ENCODE assay signal across 8 mouse cellular contexts in the genomic region with DNA sequence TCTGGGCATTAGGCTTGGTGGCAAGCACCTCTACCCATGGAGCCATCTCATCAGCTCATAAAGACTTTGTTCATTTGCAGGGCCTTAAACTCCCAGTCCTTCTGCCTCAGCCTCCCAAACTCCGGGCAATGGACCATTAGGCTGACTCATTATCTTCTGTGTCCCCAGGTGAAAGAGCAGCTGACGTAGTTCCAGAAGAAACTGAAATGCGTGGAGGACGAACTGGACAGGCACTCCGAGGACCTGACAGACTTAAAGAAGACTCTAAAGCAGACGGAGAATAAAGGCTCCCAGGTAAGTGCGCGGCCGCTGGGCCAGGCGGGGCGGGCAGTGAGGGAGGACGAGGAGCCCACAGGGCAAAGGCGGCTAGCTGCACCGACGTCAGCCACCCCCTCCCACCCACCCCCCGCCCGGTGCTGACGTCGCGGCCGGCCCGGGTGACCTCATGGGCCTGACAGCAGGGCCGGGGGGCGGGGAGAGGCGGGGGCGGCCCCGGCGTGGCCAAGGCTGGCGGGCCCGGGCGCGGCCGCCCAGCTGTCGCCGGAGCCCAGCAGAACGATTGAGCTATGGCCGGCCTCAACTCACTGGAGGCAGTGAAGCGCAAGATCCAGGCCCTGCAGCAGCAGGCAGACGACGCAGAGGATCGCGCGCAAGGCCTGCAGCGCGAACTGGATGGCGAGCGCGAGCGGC. TPM values are rescaled to one million over a fixed set of nuclear protein-coding genes. Genes with fewer than 3 reads are reported as not detected.
DNase-seq lines count a peak whose midpoint lies in the region; ATAC-seq and TF ChIP-seq lines count a peak whose summit lies in the region.

Gene Tpm4, plus strand, starts transcription at position 220 of the 690 bp plus-strand sequence.

- H3K9ac ChIP-seq in embryonic facial prominence, embryonic 15.5 days, result peak within 1 kb of the TSS; percentile 95
- peak within 1 kb of the TSS; percentile 100 for H3K9ac ChIP-seq in heart, embryonic 11.5 days (ENCODE audit: low read depth, low read length)
- H3K9ac ChIP-seq in kidney, embryonic 14.5 days (ENCODE audit: low read depth, low read length), result peak within 1 kb of the TSS; percentile 94
- peak within 1 kb of the TSS; percentile 88 for H3K9ac ChIP-seq in liver, adult 2 months (ENCODE audit: low read depth, low read length)
- H3K9ac ChIP-seq in midbrain, postnatal 0 days (replicated peaks; ENCODE audit: low read length, poor library complexity, severe bottlenecking), result peak within 1 kb of the TSS; percentile 90

- peak within 1 kb of the TSS; percentile 89 for H3K4me3 ChIP-seq in embryonic facial prominence, embryonic 15.5 days (replicated peaks)
- H3K4me3 ChIP-seq in heart, embryonic 11.5 days (ENCODE audit: low read depth, low read length), result peak within 1 kb of the TSS; percentile 91
- H3K4me3 ChIP-seq in kidney, embryonic 14.5 days (ENCODE audit: low read length), result peak within 1 kb of the TSS; percentile 88
- H3K4me3 ChIP-seq in liver, adult 2 months (ENCODE audit: insufficient read depth, low read depth, low read length), result peak within 1 kb of the TSS; percentile 83
- peak within 1 kb of the TSS; percentile 87 for H3K4me3 ChIP-seq in midbrain, postnatal 0 days (ENCODE audit: low read depth, low read length)

- peak; percentile 85 for ATAC-seq in embryonic facial prominence, embryonic 15.5 days (ENCODE audit: insufficient number of reproducible peaks, low FRiP score, low TSS enrichment, low read depth)
- peak; percentile 85 for ATAC-seq in heart, embryonic 11.5 days (replicated peaks; ENCODE audit: insufficient number of reproducible peaks, low FRiP score, low TSS enrichment)
- peak; percentile 86 for ATAC-seq in kidney, embryonic 14.5 days (ENCODE audit: low FRiP score, low TSS enrichment)
- ATAC-seq in midbrain, postnatal 0 days (ENCODE audit: low FRiP score), result peak; percentile 87

- WGBS in embryonic facial prominence, embryonic 15.5 days, result under 1% methylated on average over 47 of the region's 49 CpGs
- WGBS in heart, embryonic 11.5 days (ENCODE audit: insufficient replicate concordance), result 1% methylated on average over 49 of the region's 49 CpGs
- WGBS in kidney, embryonic 14.5 days, result 2% methylated on average over 32 of the region's 49 CpGs
- under 1% methylated on average over 41 of the region's 49 CpGs for WGBS in liver, adult 2 months
- 1% methylated on average over 24 of the region's 49 CpGs for WGBS in midbrain, postnatal 0 days

- DNase-seq in 3T3-L1 (ENCODE audit: low read depth, low spot score), result peak; percentile 68
- peak; percentile 86 for DNase-seq in adrenal gland, postnatal 14 days
- DNase-seq in liver, adult 2 months (ENCODE audit: extremely low read depth, low read depth, low spot score), result peak; percentile 59
- peak; percentile 65 for DNase-seq in midbrain, postnatal 0 days (ENCODE audit: low spot score)
- peak; percentile 74 to 77 for DNase-seq in spleen, postnatal 36 days (ENCODE audit: low spot score in 2 of 2)

- H3K9me3 ChIP-seq in embryonic facial prominence, embryonic 15.5 days (replicated peaks), result no peaks in the 10 kb centered on the region
- H3K9me3 ChIP-seq in heart, embryonic 11.5 days (replicated peaks; ENCODE audit: control insufficient read depth, low read length), result no peaks in the 10 kb centered on the region
- H3K9me3 ChIP-seq in kidney, embryonic 14.5 days (ENCODE audit: control insufficient read depth, low read length), result no peaks in the 10 kb centered on the region
- H3K9me3 ChIP-seq in midbrain, postnatal 0 days (ENCODE audit: low read length), result no peaks in the 10 kb centered on the region

- H3K27ac ChIP-seq in embryonic facial prominence, embryonic 15.5 days (replicated peaks), result peak within 1 kb of the TSS; percentile 99
- peak within 1 kb of the TSS; percentile 100 for H3K27ac ChIP-seq in heart, embryonic 11.5 days (ENCODE audit: low read depth, low read length)
- peak within 1 kb of the TSS; percentile 100 for H3K27ac ChIP-seq in kidney, embryonic 14.5 days (ENCODE audit: low read depth, low read length)
- H3K27ac ChIP-seq in liver, adult 2 months (replicated peaks; ENCODE audit: insufficient read depth, low read depth, low read length), result peak within 1 kb of the TSS; percentile 77
- peak within 1 kb of the TSS; percentile 75 for H3K27ac ChIP-seq in midbrain, postnatal 0 days (ENCODE audit: low read depth, low read length)

- peaks cover 21% of the 10 kb centered on the region for H3K4me1 ChIP-seq in embryonic facial prominence, embryonic 15.5 days
- peaks cover 22% of the 10 kb centered on the region for H3K4me1 ChIP-seq in heart, embryonic 11.5 days (ENCODE audit: control insufficient read depth, insufficient read depth, low read length)
- 0 out of 2 replicates have a peak, but pooled peaks cover 5% of the 10 kb centered on the region for H3K4me1 ChIP-seq in kidney, embryonic 14.5 days (ENCODE audit: control insufficient read depth, insufficient read depth, low read length)
- H3K4me1 ChIP-seq in liver, adult 2 months (ENCODE audit: control insufficient read depth, insufficient read depth, low read length), result peaks cover 7% of the 10 kb centered on the region; the same call in 1 of the 2 replicates
- 0 out of 2 replicates have a peak, but pooled peaks cover 5% of the 10 kb centered on the region for H3K4me1 ChIP-seq in midbrain, postnatal 0 days (ENCODE audit: insufficient read depth, low read length)

- TF ChIP-seq POLR2A in liver, adult 2 months (IDR thresholded peaks at IDR 0.05; ENCODE audit: extremely low read depth, insufficient read depth, low read length), result peak; percentile 47; the same call in 1 of the 2 replicates

- TF ChIP-seq CTCF in liver, adult 2 months (IDR thresholded peaks at IDR 0.05; ENCODE audit: low read depth, low read length), result no peak
- no peak for TF ChIP-seq CTCF in midbrain, postnatal 0 days (IDR thresholded peaks at IDR 0.05)

- H3K79me2 ChIP-seq in liver, adult 2 months (ENCODE audit: control insufficient read depth, insufficient read depth, low read length), result peaks cover 3% of the 10 kb centered on the region; the same call in 1 of the 2 replicates

- peak within 1 kb of the TSS; percentile 66 for H3K4me2 ChIP-seq in embryonic facial prominence, embryonic 15.5 days (replicated peaks)
- peak within 1 kb of the TSS; percentile 88 for H3K4me2 ChIP-seq in heart, embryonic 11.5 days
- peak within 1 kb of the TSS; percentile 80 for H3K4me2 ChIP-seq in kidney, embryonic 14.5 days (replicated peaks; ENCODE audit: low read depth, low read length)
- H3K4me2 ChIP-seq in midbrain, postnatal 0 days (ENCODE audit: low read depth, low read length, poor library complexity, severe bottlenecking), result peak within 1 kb of the TSS; percentile 83

- no peaks in the 10 kb centered on the region for H3K27me3 ChIP-seq in embryonic facial prominence, embryonic 15.5 days
- H3K27me3 ChIP-seq in heart, embryonic 11.5 days (ENCODE audit: control insufficient read depth, insufficient read depth, low read length), result no peaks in the 10 kb centered on the region
- no peaks in the 10 kb centered on the region for H3K27me3 ChIP-seq in kidney, embryonic 14.5 days (ENCODE audit: control insufficient read depth, insufficient read depth, low read length)
- H3K27me3 ChIP-seq in liver, adult 2 months (ENCODE audit: control insufficient read depth, insufficient read depth, low read length), result no peaks in the 10 kb centered on the region
- no peaks in the 10 kb centered on the region for H3K27me3 ChIP-seq in midbrain, postnatal 0 days (ENCODE audit: insufficient read depth, low read length)

- H3K36me3 ChIP-seq in embryonic facial prominence, embryonic 15.5 days, result peaks cover 17% of the 10 kb centered on the region
- H3K36me3 ChIP-seq in heart, embryonic 11.5 days (ENCODE audit: control insufficient read depth, insufficient read depth, low read length), result peaks cover 17% of the 10 kb centered on the region
- peaks cover 19% of the 10 kb centered on the region for H3K36me3 ChIP-seq in kidney, embryonic 14.5 days (ENCODE audit: control insufficient read depth, insufficient read depth, low read length)
- H3K36me3 ChIP-seq in liver, adult 2 months (ENCODE audit: control insufficient read depth, insufficient read depth, low read length), result peaks cover 9% of the 10 kb centered on the region
- no peaks in the 10 kb centered on the region for H3K36me3 ChIP-seq in midbrain, postnatal 0 days (ENCODE audit: insufficient read depth, low read length)

RNA-seq across cellular contexts. Expression of gene Tpm4, which starts in this region (rescaled TPM):
- 286 and 295 TPM in 2 replicates for total RNA-seq in adrenal gland, postnatal 14 days (2021)
- polyA plus RNA-seq in embryonic facial prominence, embryonic 15.5 days (2015; fragmentation: Nextera tagmentation; extraction: Ambion mirVana), result 600 and 613 TPM in 2 replicates
- polyA plus RNA-seq in heart, embryonic 11.5 days (2014; fragmentation: Nextera tagmentation; extraction: Ambion mirVana), result 405 and 429 TPM in 2 replicates
- 699 and 718 TPM in 2 replicates for polyA plus RNA-seq in kidney, embryonic 14.5 days (2014; fragmentation: Nextera tagmentation; extraction: Ambion mirVana)
- 23.8 and 26.7 TPM in 2 replicates for total RNA-seq in liver, adult 2 months (2014; rRNA removed)
- 6.9 and 10.1 TPM in 2 replicates for polyA plus RNA-seq in liver, adult 2 months (2012; rRNA removed)
- total RNA-seq in midbrain, postnatal 0 days (2014; rRNA removed), result 82.1 and 108 TPM in 2 replicates
- polyA plus RNA-seq in midbrain, postnatal 0 days (2015; fragmentation: Nextera tagmentation; extraction: Ambion mirVana), result 87.5 and 91.5 TPM in 2 replicates

Comparison
In these comparisons a context has a peak if more than half of its experiments do, and no peak if none do; other contexts are left out.
1. Peak in every context shown above with its lines: DNase-seq, ATAC-seq, H3K4me3 ChIP-seq and H3K27ac ChIP-seq.